Mouse (Mus musculus) stomach, embryonic 14.5 days (tissue): ENCODE data around the gene Adora2b. TPM values are rescaled to one million over a fixed set of nuclear protein-coding genes. Genes with fewer than 3 reads are reported as not detected.

Source experiments
- ATAC-seq: fragments of 200-750 bp; cut with Nextera tagmentation; 2 replicates; pipeline ENCODE4 v1.8.0; 2017; ENCODE audit warnings: low read depth, moderate TSS enrichment; ENCODE audit not compliant: insufficient number of reproducible peaks, insufficient read depth, low FRiP score
- H3K27ac ChIP-seq: fragments of 300-500 bp; sonication (generic); 2 replicates; pipeline ENCODE4 v1.5.1; 2014; ENCODE audit warnings: mild to moderate bottlenecking, low read length, moderate library complexity, mixed read lengths
- H3K27me3 ChIP-seq: fragments of 300-500 bp; sonication (generic); 2 replicates; pipeline ENCODE4 v1.6.1; 2014; ENCODE audit warnings: low read length, control low read depth, mixed read lengths; ENCODE audit not compliant: control insufficient read depth, insufficient read depth
- H3K36me3 ChIP-seq: fragments of 300-500 bp; sonication (generic); 2 replicates; pipeline ENCODE4 v1.6.1; 2014; ENCODE audit warnings: mild to moderate bottlenecking, control low read depth, low read length, moderate library complexity, mixed read lengths; ENCODE audit not compliant: control insufficient read depth, insufficient read depth
- H3K4me1 ChIP-seq: fragments of 300-500 bp; sonication (generic); 2 replicates; pipeline ENCODE4 v1.6.1; 2014; ENCODE audit warnings: low read length, control low read depth, mixed read lengths; ENCODE audit not compliant: control insufficient read depth, insufficient read depth
- H3K4me2 ChIP-seq: fragments of 300-500 bp; sonication (generic); replicated peaks from 2 replicates; pipeline ENCODE4 v1.6.1; 2014; ENCODE audit warnings: low read depth, low read length, control low read depth
- H3K4me3 ChIP-seq: fragments of 300-500 bp; sonication (generic); 2 replicates; pipeline ENCODE4 v1.5.1; 2014; ENCODE audit warnings: low read depth, low read length, control low read depth
- H3K9ac ChIP-seq: fragments of 300-500 bp; sonication (generic); replicated peaks from 2 replicates; pipeline ENCODE4 v1.6.1; 2014; ENCODE audit warnings: low read depth, mild to moderate bottlenecking, control low read depth, low read length, moderate library complexity, mixed read lengths
- H3K9me3 ChIP-seq: fragments of 300-500 bp; sonication (generic); 2 replicates; pipeline ENCODE4 v1.6.1; 2016; ENCODE audit warnings: low read depth, low read length, control low read depth; ENCODE audit not compliant: control insufficient read depth
- WGBS: fragments of 180-500 bp; shearing (Covaris S2); extraction: QIAGEN DNeasy Blood & Tissue Kit; methylation state at CpG from one replicate; pipeline ENCODE4 v1.1.7; 2014; 5-methylcytosine and 5-hydroxymethylcytosine counted together
- polyA plus RNA-seq: library from polyadenylated mRNA; unstranded; fragments of >200 nt; fragmentation: Nextera tagmentation; extraction: Ambion mirVana; gene quantifications from 2 replicates; pipeline ENCODE4 v1.2.1, GENCODE M21; 2014

Adora2b gene
- polyA plus RNA-seq, 1 experiment from 2014 or later = 3.6 TPM

DNA sequence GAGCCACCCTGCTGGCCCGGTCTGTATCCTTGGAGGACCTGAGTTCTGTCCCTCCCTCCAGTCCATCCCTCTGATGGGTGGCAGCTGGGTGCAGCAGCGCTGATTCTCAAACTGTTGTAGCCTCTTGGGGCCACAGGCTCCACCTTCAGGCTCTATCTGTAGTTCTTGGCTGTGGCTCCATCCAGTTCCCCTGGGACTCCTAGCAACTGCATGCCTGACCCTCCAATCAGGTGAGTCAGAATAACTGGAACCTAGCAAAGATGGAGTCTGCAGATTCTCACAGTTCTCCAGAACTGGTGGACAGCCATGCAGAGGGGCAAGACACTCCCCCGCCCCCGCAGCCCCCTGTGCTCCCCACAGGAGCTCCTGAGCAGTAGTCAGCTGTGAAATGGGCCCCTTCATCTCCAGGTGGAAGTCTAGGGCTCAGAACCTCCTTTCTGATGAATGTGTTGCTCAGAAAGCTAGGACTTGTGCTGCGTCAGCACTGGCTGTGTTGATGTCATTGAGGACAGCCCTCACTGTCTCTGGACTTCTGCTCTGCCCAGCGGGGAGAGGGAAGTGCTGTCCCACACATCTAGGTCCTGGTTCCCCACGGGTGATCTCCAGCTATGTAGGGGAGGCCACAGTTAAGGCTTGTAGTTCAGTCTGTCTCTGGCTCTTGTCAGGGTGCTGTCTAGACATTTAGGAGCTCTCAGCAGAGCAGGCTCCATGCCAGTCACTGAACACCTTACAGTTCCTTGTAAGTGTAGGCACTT lies 27.9 kb upstream of the Adora2b start:
- no peaks in the 10 kb centered on the region for H3K27me3 ChIP-seq
- no peak overlapping the region for H3K4me3 ChIP-seq
- H3K4me1 ChIP-seq = 0 out of 2 replicates have a peak, but pooled peaks cover 9% of the 10 kb centered on the region
- H3K9ac ChIP-seq = no peak overlapping the region
- H3K36me3 ChIP-seq = no peaks in the 10 kb centered on the region
- H3K9me3 ChIP-seq = no peaks in the 10 kb centered on the region
- 0 out of 2 replicates have a peak, but pooled peaks have one; percentile 18 for ATAC-seq
- no peak overlapping the region for H3K27ac ChIP-seq
- WGBS = 68% methylated on average over 7 of the region's 7 CpGs
- no peak overlapping the region for H3K4me2 ChIP-seq

GRCm38 (mm10) chr11:62223416-62223815 lies 25.4 kb upstream of the Adora2b start:
- WGBS = 91% methylated on average over 5 of the region's 5 CpGs
- Histone ChIP-seq H3K4me1 (0 out of 2 replicates have a peak, but pooled peaks cover 9% of the 10 kb centered on the region), H3K36me3 (no peaks in the 10 kb centered on the region), H3K27me3 (no peaks in the 10 kb centered on the region), H3K4me2 (no peak overlapping the region), H3K9me3 (no peaks in the 10 kb centered on the region), H3K4me3 (no peak overlapping the region), H3K27ac (no peak overlapping the region), H3K9ac (no peak overlapping the region)
- no peak for ATAC-seq

DNA sequence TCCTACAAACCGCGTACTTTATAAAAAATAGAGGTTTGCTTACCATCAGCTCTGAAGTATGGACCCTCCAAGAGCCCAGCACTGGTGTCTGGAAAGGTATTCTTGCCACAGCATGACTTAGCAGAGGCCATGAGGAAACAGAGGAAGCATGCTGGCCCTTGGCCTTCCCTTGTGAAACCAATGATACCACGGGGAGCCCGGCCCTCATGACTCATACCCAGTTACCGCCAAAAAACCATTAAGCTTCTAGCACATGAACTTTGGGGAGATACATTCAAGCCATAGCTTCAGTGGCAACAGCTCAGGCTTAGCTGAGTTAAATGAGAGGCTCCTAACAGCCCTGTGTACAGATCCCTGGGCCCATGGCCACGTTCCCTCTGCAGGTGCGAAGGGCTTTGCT lies 24.8 kb upstream of the Adora2b start:
- Histone ChIP-seq H3K27me3 (no peaks in the 10 kb centered on the region), H3K9ac (no peak overlapping the region), H3K4me1 (0 out of 2 replicates have a peak, but pooled peaks cover 9% of the 10 kb centered on the region), H3K4me2 (no peak overlapping the region), H3K9me3 (no peaks in the 10 kb centered on the region), H3K27ac (no peak overlapping the region), H3K36me3 (no peaks in the 10 kb centered on the region), H3K4me3 (no peak overlapping the region)
- ATAC-seq = no peak
- 93% methylated on average over 7 of the region's 7 CpGs for WGBS

- Histone ChIP-seq H3K4me1 (0 out of 2 replicates have a peak, but pooled peaks cover 9% of the 10 kb centered on the region), H3K4me2 (no peak overlapping the region), H3K36me3 (no peaks in the 10 kb centered on the region), H3K4me3 (no peak overlapping the region), H3K27ac (no peak overlapping the region), H3K9ac (no peak overlapping the region), H3K27me3 (no peaks in the 10 kb centered on the region), H3K9me3 (no peaks in the 10 kb centered on the region)
- no peak for ATAC-seq
- whole genome bisulfite sequencing = 68% methylated on average over 4 of the region's 4 CpGs
Observed at GRCm38 (mm10) chr11:62224797-62225196, 24.0 kb upstream of the Adora2b start.

DNA sequence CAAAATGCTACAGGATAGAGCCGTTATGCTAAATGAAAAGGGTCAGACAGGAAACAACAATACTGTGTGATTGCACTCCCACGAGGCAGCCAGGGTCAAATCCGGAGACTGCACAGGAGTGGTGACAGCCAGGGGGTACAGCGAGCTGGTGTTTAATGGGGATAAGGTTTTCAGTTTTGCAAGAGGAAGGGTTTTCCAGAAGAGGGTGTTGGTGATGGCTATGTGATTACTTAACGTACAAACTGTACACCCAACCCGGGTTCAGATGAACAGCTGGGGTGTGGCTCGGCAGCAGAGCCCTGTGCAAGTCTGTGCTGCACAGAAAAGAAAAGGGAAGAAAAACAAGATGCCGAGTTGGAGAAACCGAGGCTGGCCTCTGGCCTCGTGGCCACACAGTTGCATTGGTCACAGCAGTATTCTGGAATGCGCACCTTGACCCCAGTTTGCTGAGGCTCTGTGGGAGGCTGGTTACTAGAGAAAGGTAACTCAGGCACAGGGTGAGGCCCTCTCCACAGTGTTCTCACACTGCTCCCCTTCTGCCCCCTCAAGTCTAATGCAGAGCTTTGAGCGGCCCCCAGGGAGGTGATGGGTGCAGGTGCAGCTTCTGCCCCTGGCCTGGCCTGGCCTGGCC lies 8.0 kb upstream of the Adora2b start:
- H3K9me3 ChIP-seq = peaks cover 9% of the 10 kb centered on the region; the same call in 1 of the 2 replicates
- WGBS = 66% methylated on average over 12 of the region's 12 CpGs
- H3K4me1 ChIP-seq = no peaks in the 10 kb centered on the region
- no peak overlapping the region for H3K27ac ChIP-seq
- H3K36me3 ChIP-seq = no peaks in the 10 kb centered on the region
- no peak for ATAC-seq
- no peak overlapping the region for H3K4me2 ChIP-seq
- no peaks in the 10 kb centered on the region for H3K27me3 ChIP-seq
- no peak overlapping the region for H3K9ac ChIP-seq
- H3K4me3 ChIP-seq = no peak overlapping the region

DNA sequence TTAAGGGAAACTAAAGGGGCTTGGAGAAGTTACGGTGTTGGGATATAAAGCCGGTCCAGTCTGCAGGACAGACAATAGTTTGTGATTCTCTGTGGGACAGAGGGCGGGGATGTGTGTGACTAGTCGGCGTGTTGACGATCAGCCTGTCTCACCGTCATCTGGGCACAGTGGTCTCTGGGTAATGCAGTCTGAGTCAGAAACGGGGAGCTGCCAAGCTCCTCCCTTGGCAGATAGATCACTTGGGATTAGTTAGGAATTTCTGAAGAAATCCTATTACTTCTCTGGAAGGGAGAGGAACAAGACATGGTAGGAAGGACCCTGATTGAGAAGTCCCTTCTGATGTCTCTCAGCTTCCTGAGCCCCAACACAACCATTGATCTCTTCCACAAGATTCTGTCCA lies 4.9 kb upstream of the Adora2b start:
- Histone ChIP-seq H3K27me3 (no peaks in the 10 kb centered on the region), H3K9ac (no peak overlapping the region), H3K27ac (no peak overlapping the region), H3K9me3 (peaks cover 9% of the 10 kb centered on the region; the same call in 1 of the 2 replicates), H3K4me1 (no peaks in the 10 kb centered on the region), H3K36me3 (no peaks in the 10 kb centered on the region), H3K4me3 (no peak overlapping the region), H3K4me2 (no peak overlapping the region)
- 78% methylated on average over 8 of the region's 8 CpGs for WGBS
- ATAC-seq = no peak

DNA sequence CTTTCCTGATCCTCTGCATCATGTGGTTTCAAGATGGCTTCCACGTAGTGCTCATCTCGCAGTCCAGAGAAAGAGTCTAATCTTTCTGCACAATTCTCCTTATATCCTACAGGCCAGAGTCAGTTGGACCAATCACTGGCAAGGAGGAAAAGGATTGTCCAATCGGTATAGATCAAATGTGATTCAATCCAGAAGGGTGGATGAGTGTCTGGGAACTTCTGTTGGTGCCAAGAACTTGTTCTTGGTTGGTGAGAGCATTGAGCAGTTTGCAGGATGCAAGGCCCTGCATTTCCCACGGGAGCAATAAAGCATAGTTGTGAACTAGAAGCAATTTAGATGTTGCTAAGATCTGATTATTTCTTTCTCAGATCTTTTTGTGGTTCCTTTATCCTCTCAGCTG lies 4.3 kb upstream of the Adora2b start:
- H3K4me3 ChIP-seq = no peak overlapping the region
- WGBS = 90% methylated on average over 4 of the region's 4 CpGs
- ATAC-seq = no peak
- peaks cover 3% of the 10 kb centered on the region; the same call in 1 of the 2 replicates for H3K4me1 ChIP-seq
- no peak overlapping the region for H3K4me2 ChIP-seq
- H3K27ac ChIP-seq = no peak overlapping the region
- no peaks in the 10 kb centered on the region for H3K27me3 ChIP-seq
- H3K9ac ChIP-seq = no peak overlapping the region
- H3K36me3 ChIP-seq = no peaks in the 10 kb centered on the region
- H3K9me3 ChIP-seq = peaks cover 9% of the 10 kb centered on the region; the same call in 1 of the 2 replicates

- no peak overlapping the region for H3K27ac ChIP-seq
- WGBS = 34% methylated on average over 17 of the region's 18 CpGs
- peak overlapping the region; percentile 56 for H3K4me3 ChIP-seq
- H3K9me3 ChIP-seq = peaks cover 9% of the 10 kb centered on the region; the same call in 1 of the 2 replicates
- H3K9ac ChIP-seq = peak overlapping the region; percentile 33; the same call in 1 of the 2 replicates
- no peak for ATAC-seq
- peaks cover 6% of the 10 kb centered on the region; the same call in 1 of the 2 replicates for H3K4me1 ChIP-seq
- H3K36me3 ChIP-seq = no peaks in the 10 kb centered on the region
- peak overlapping the region; percentile 100 for H3K4me2 ChIP-seq
- H3K27me3 ChIP-seq = no peaks in the 10 kb centered on the region
Observed at GRCm38 (mm10) chr11:62247759-62248400, 904 bp upstream of the Adora2b start.
